Mouse (Mus musculus) gonadal fat pad, adult 2 months (tissue): ENCODE results near the gene Glyat. TPM values are rescaled to one million over a fixed set of nuclear protein-coding genes. Genes with fewer than 3 reads are reported as not detected.
"Not testable (repeated sequence)": the region's sequence is repeated elsewhere in the genome, so short reads cannot be mapped to it uniquely, and the experiment has no call there.

Experiments
- DNase-seq: peaks from one replicate; pipeline ENCODE4 v3.0.0-alpha.2; 2012; ENCODE audit warnings: low read depth
- polyA plus RNA-seq: library from polyadenylated mRNA; depleted of rRNA; stranded (reverse); fragments of >200 nt; gene quantifications from 2 replicates; pipeline ENCODE4 v1.2.3, GENCODE M21; 2012; rRNA removed

Glyat gene
- polyA plus RNA-seq, result 0.07 and 0.22 TPM in 2 replicates

DNA sequence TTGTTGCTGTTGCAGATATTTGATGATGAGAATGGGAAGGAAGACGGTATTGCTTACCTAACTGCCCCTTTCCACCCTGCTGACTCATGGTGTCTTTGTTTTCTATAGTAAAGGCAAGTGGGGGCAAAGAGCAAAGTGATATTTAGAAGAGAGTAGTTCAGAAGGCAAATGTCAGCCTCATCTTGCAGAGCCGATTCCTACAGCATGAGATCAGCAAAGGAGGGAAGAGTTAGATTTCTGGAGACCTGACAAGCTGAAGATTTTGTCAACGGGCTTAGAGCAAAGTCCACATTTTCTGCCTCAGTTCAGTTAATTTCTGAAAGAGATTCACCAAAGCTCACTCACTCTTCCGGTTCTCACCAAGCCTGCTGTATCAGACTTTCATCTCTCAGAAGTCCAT is at the start of gene Glyat:
Gene Glyat (plus strand): TSS at position 133 of the 400 bp plus-strand sequence.
- no peak for DNase-seq

- DNase-seq, result no peak
Measured at GRCm38 (mm10) chr19:12585310-12585709, 47.8 kb upstream of the Glyat start.

DNA sequence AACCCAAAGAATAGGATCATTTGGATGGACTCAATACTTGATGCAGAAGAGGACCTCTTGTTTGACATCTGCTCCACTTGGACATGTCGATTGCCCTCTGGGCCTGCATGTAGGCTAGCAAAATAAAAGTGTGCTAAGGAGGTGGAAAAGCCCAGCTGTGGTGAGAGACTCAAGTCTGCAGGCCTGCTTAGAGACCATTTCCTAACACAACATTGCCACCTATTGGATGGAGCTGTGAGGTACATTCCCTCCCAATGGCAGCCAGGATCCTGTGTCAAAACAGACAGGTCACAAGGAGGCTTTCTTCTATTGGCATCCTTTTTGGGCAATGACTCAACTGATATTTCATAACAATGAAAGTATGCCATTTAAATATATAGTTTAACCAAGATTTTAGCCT is 41.2 kb upstream of the Glyat start:
- DNase-seq, result peak; percentile 51

- DNase-seq, result no peak
Measured at GRCm38 (mm10) chr19:12595135-12595529, 38.0 kb upstream of the Glyat start.

DNA sequence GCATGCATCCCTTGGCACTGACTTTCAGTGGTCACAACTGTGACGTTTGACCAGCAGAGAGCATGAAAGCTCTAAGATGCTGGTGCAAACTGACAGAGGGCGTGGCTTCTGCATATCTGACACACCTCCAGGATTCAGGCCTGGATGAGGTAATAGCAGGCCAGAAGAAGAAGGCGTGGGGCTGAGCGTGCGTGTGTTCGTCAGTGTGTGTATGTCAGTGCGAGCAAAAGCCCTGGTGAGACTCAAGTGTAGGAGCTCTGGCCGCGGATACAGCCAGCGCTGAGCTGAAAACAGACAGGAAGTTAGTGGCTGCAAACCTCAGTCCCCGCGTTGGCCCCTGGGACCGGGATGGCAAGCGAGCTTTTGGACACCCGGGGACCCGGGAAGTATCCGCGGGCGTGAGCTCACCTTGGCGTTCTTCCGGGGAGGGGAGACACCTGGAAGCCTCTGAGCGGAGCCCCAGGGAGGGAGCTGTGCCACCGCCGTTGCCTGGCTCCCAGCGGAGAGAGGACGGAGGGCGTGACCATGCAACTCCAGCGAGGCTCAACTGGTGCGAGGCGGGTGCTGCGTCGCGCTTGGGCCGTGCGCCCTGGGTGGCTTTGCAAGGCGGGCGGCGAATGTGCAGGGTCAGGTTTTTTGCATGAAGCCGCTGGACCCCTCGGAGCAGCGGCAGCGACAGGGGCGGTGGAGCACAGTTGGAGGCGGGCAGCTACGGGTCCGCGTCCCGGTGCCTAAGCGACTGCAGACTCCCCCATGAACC is 37.4 kb upstream of the Glyat start:
- peak; percentile 63 for DNase-seq

- no peak for DNase-seq
Measured at GRCm38 (mm10) chr19:12596290-12597072, 36.6 kb upstream of the Glyat start.

DNA sequence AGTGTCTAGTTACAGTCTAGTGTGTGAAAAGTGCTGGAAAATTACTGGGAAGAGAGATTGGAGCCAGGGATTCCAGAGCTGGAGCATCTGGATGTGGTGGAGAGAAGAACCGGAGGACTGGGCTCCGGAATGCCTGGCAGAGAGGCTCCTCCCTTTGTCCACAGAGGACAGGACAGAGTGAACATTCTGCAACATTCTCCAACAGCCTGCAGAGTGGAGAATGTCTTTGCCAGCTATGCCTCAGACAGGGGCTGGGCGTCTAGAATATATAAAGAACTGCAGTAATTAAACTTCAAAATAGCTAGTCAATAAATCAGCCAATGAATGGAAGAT is 36.1 kb upstream of the Glyat start:
- no peak for DNase-seq

DNA sequence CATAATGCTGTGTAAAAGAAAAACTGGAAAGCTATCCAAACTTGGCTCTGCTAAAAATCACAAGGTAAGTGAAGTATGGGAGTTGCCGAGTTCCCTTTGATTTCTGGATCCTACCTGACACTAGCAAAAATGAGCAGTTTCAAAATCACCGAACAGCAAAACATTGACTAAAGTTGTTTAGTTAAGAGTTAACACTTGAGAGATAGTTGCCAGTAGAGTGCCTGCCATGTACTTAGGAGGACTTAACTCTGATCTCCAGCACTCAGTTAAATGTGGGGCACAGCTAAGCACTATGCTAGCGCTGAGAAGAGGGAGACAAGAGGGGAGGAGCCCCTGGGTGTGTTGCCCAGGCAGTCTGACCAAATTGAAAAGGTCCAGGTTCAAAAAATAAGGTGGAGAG is 34.4 kb upstream of the Glyat start:
- no peak for DNase-seq

DNA sequence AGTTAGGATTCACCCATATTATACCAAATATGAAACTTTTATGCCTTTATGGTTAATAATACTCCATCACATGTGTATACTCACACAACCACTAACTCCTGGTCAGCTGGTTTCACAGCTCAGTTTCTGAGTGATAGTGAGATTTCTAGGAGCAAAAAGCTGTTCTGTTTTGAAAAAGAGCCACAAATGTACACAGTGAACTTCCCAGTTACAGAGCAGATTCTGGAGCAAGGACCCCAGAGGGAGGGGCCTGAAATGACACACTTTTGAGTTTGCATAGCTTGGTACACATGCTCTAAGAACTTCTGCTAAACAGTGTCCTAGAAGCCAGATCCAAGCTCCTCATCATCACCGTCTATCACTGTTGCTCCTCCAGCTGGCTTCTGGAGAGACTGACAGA is 33.4 kb upstream of the Glyat start, which contains the start of gene Gm4952:
Gene Gm4952 (plus strand): TSS at position 301 of the 400 bp plus-strand sequence.
- DNase-seq, result no peak

DNA sequence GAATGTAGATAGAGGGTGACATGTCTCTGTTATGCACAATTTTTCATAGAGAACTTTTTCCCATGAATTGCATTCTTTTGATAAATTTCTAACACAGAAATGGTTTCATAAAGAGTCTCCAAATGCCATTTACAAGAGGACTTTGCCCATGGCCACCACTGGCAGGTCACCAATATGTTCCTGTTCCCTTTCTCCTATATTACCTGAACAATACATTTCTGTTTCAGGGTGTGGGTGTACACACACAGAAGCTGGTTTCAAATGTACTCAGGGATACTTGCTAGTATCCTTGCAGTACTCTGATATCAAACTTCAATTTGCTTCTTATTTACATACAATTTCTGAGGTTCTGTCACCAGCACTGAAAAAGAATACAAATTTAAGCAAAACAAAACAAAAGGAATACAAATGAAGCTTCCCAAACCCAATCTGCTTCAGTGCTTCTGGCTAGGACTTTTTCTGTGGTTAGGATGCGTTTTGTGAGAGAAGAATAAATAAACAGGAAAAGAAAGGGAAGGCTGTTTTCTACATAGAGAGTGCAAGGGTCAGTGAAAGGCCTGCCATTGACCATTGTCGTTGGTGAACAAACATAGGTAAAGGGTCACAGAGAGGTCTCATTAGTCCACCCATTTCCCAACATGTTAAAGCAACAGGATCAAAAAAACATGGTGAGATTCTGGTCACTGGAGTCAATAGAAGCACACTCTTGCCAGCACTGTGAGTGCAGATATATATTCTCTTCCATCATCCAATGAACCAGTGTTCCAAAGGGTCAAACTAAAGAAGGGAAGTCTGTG is 32.2 kb upstream of the Glyat start:
- DNase-seq, result no peak

DNA sequence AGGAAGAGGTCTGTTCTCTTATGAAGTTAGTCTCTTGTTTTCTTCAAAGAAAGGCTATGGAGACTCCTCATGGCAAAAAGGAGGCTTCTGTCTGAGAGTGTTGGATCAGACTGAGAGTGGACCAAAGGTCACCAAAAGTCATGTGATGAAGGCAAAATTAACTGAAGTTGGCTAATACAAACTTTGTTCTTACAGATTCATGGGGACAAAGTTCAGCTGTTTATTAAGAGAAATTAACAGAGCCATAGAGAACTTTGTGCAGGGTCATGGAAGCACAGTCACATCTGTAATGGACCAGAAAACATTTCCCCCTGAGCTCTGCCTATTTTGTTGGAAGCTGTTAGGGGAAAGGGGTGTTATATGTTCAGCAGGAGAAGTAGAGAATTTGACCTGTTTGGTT is 24.8 kb upstream of the Glyat start:
- DNase-seq, result no peak

GRCm38 (mm10) chr19:12613646-12614045 is 19.5 kb upstream of the Glyat start:
- no peak for DNase-seq

- no peak for DNase-seq
Measured at GRCm38 (mm10) chr19:12634259-12634658, 1.2 kb downstream of the Glyat start.

GRCm38 (mm10) chr19:12634963-12635362 is 1.9 kb downstream of the Glyat start:
- no peak for DNase-seq

DNA sequence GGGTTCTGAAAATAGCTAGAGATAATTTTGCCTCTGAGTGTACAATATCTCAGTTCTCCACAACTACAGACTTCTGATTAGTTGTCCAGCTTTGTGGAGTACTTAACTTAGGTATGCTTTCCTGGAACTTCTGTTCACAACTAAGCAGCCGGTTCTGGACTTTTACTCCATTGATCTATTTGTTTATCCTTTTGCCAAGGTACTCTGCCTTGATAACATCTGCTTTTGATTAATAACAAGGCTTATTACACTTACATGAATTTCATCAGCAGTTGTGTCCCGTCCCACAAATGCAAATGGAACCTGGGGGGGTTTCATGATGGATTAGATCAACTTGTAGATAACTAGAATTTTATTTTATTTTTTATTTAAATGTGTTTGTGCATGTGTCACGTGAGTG is 3.8 kb downstream of the Glyat start:
- no peak for DNase-seq

DNA sequence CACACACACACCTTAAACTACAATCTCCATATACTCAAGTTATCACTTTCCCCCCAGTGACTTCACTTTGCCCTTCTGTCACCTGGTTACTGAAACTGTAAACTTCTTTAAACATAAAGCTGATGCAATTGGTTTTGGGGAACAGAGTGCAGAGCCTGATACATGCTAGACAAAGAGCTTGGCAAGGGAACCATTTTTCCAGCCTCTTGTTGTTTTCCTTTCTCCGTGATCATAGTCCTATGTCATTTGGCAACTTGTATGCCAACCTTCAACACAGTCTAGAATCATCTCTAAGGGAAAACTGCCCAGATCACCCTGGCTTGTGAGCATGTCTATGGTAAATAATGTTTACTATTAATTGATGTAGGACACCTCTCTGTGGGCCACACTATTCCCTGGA is 4.9 kb downstream of the Glyat start:
- no peak for DNase-seq

- peak; percentile 73 for DNase-seq
Measured at GRCm38 (mm10) chr19:12649511-12649910, 16.4 kb downstream of the Glyat start.

DNA sequence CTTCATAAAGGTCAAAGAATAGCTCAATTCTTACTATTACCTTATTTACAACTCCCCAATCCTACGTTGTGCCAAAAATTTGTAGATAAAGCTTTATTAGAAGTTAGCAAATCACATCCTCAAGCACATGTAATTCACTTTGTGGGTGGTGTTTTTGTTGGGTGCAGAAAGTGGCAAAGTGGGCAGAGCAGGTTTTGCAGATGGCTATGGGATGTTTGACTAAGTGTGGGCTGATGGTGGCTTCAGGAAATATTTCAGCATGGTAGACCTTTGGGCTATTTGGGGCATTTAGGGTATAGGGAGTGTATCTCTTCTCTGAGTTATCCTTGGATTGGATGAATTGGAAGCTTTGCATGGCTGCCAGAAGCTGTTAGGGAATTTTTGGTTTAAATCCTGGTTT is 33.0 kb downstream of the Glyat start:
- DNase-seq, result peak; percentile 86

DNA sequence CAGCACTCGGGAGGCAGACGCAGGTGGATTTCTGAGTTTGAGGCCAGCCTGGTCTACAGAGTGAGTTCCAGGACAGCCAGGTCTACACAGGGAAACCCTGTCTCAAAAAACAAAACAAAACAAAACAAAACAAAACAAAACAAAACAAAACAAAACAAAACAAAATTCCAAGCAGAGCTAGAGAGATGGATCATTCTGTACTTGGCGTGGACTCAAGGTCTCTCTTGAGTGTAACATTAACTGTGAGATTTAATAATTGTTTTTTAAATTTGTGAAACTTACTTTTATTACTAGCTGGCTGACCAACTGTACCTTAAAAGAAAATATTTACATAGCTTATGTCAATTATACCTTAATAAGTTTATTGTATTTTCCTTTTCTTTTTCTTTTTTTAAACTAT is 35.5 kb downstream of the Glyat start:
- DNase-seq, result not testable (repeated sequence)

DNA sequence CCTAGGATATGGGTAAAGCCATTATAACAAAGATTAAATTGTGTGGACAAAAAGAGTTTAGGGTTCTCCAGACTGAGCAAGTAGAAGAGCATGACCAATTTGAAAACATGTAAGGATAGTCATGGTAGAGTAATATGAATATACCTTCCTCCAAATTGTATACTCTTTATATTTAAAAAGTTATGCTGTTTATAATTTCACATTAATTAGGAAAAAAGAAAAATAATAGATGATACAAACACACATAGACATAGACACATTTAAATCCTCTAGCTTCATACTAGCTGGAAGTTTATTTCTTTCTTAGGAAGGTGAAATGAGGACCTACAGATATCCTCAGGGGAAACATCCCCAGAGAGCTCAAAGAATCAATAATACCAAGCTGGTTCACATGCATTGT is 37.0 kb downstream of the Glyat start, which contains the start of gene Olfr1442:
Gene Olfr1442 (plus strand): TSS at position 301 of the 400 bp plus-strand sequence.
- DNase-seq, result no peak

GRCm38 (mm10) chr19:12671051-12671450 is 37.9 kb downstream of the Glyat start:
- DNase-seq, result no peak

GRCm38 (mm10) chr19:12677812-12678211 is 44.7 kb downstream of the Glyat start, which contains the start of gene Olfr1443:
Gene Olfr1443, plus strand, starts transcription at chr19:12678112.
- no peak for DNase-seq
